Mouse (Mus musculus): Measurements from ENCODE around the gene F11.

DNA sequence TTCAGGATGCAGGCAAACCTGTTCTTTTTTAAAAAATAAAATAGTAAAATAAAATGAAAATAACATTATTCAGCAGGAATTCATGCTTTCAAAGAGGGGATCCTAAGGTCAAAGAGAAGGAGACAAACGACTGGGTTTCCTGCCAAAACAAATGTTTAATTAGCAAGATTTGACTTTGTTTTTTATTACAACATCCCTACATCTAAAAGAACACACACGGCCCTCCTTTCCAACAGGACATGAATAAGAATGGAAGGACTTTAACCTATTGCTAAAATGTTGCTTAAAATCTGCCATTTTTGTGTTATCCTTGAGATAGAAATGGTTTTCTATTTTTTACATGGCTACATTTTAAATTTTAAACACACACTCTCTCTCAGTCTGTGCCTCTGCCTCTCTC is 8.7 kb downstream of the F11 start:
- TF ChIP-seq POLR2A (IDR thresholded peaks at IDR 0.05; ENCODE audit: borderline replicate concordance, extremely low read depth, low read depth, low read length) (no peak), CTCF (IDR thresholded peaks at IDR 0.05; ENCODE audit: insufficient read depth, low read length) (no peak)

Data from lung, adult 2 months (tissue).